7 mouse cellular contexts compared by ENCODE assay signal in the genomic region with DNA sequence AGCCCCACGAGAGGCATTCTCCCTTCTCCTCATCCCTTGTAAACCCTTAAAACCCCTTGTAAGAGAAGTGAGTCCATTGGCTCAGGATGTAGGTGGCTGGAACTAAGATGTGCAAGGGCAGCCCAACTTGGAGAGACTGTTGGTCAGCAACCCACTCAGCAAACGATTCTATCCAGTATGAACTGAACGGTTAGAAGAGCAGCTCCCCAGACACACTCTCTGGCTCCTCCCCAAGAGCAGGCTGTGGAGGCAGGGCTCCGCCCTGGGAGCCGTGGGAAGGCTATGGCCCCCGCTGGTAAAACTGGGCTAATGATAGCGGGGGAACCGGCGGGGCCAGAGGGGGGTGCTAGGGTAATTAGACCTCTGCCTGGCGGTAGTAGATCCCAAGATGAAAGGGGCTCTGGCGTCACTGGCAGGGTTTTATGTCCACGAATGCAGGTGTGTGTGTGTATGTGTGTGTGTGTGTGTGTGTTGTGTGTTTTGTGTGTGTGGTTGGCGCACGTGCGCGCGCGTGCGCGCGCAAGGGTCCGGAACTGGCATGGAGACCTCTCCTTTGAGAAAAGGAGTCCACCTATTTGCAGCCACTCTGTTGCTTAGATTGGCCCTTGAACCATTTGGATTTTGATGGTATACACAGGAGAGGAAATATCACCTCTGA. TPM values are rescaled to one million over a fixed set of nuclear protein-coding genes. Genes with fewer than 3 reads are reported as not detected.
DNase-seq lines count a peak whose midpoint lies in the region; ATAC-seq and TF ChIP-seq lines count a peak whose summit lies in the region.

A gene (plus strand): TSS at position 246 of the 658 bp plus-strand sequence.

- CTCF ChIA-PET in Patski (lab: Charles Lee), result interaction anchor here (0.7 to 5.7 kb wide), 11 partner anchors 9 to 49 kb away, joined by 3 to 40 read pairs (median 7); no protein-coding TSS in a partner anchor

- H3K4me3 ChIP-seq in forebrain, embryonic 16.5 days (replicated peaks; ENCODE audit: low read length), result peak within 1 kb of the TSS; percentile 93
- H3K4me3 ChIP-seq in layer of hippocampus, adult 2 months, result peak within 1 kb of the TSS; percentile 100
- peak within 1 kb of the TSS; percentile 80 for H3K4me3 ChIP-seq in lung, adult 2 months (replicated peaks; ENCODE audit: extremely low read depth, low read depth, low read length)

- WGBS in forebrain, embryonic 16.5 days, result 0% methylated on average over 22 of the region's 22 CpGs
- WGBS in lung, adult 2 months, result under 1% methylated on average over 22 of the region's 22 CpGs

- in situ Hi-C loops in Patski (cut with MboI; ENCODE audit: low pct_unique_long_range_greater_than_20kb), result no loop called here

- no peaks in the 10 kb centered on the region for H3K27me3 ChIP-seq in Patski
- H3K27me3 ChIP-seq in forebrain, embryonic 16.5 days (replicated peaks; ENCODE audit: control insufficient read depth, insufficient read depth, low read length), result no peaks in the 10 kb centered on the region

- no peak for DNase-seq in Patski (ENCODE audit: low read depth, low spot score)
- peak; percentile 79 for DNase-seq in cerebellum, adult 11-12 months
- peak; percentile 74 for DNase-seq in heart, postnatal 25 days (ENCODE audit: low spot score)
- peak in 1 of 2 experiments; percentile 72 for DNase-seq in layer of hippocampus, adult 2 months (ENCODE audit: low spot score in 2 of 2)
- peak; percentile 56 for DNase-seq in lung, adult 2 months
- DNase-seq in ovary, postnatal 14 days (ENCODE audit: low spot score), result peak; percentile 63

- peaks cover 58% of the 10 kb centered on the region for H3K4me1 ChIP-seq in forebrain, embryonic 16.5 days (replicated peaks; ENCODE audit: control insufficient read depth, insufficient read depth, low read length)
- H3K4me1 ChIP-seq in lung, adult 2 months (ENCODE audit: control insufficient read depth, insufficient read depth, low read length), result peaks cover 26% of the 10 kb centered on the region

- H3K9ac ChIP-seq in forebrain, embryonic 16.5 days (replicated peaks; ENCODE audit: low read depth, low read length), result peak within 1 kb of the TSS; percentile 98

- H3K9me3 ChIP-seq in forebrain, embryonic 16.5 days (ENCODE audit: control insufficient read depth, low read length), result no peaks in the 10 kb centered on the region

- intact Hi-C loops in heart, postnatal 25 days (cut with DNase I), result loop anchor here (1.0 kb wide), 1 partner anchor 47 kb away; no protein-coding TSS in a partner anchor

- TF ChIP-seq POLR2A in lung, adult 2 months (IDR thresholded peaks at IDR 0.05; ENCODE audit: borderline replicate concordance, extremely low read depth, low read depth, low read length), result peak; percentile 5; the same call in 1 of the 2 replicates

- no peaks in the 10 kb centered on the region for H3K36me3 ChIP-seq in forebrain, embryonic 16.5 days (ENCODE audit: control insufficient read depth, insufficient read depth)

- POLR2A ChIA-PET in Patski (lab: Charles Lee), result interaction anchor here (0.6 to 2.8 kb wide), 7 partner anchors 8 to 49 kb away, joined by 3 to 12 read pairs (median 3); a partner anchor contains a TSS

- ATAC-seq in Patski, result no peak
- peak; percentile 34; the same call in 1 of the 2 replicates for ATAC-seq in forebrain, embryonic 16.5 days

- peak within 1 kb of the TSS; percentile 74 for H3K4me2 ChIP-seq in forebrain, embryonic 16.5 days (ENCODE audit: low read length)

- H3K27ac ChIP-seq in forebrain, embryonic 16.5 days (ENCODE audit: low read length), result peak within 1 kb of the TSS; percentile 99
- peak within 1 kb of the TSS; percentile 100 for H3K27ac ChIP-seq in layer of hippocampus, adult 2 months

- TF ChIP-seq CTCF in Patski (IDR thresholded peaks at IDR 0.05), result no peak
- TF ChIP-seq CTCF in layer of hippocampus, adult 2 months (conservative IDR thresholded peaks at IDR 0.05), result no peak
- no peak for TF ChIP-seq CTCF in lung, adult 2 months (IDR thresholded peaks at IDR 0.05; ENCODE audit: insufficient read depth, low read length)

RNA-seq across cellular contexts. Expression of the gene that starts here (rescaled TPM):
- 44.7 TPM for polyA plus RNA-seq in Patski (2021)
- 177 and 182 TPM in 2 replicates for polyA plus RNA-seq in forebrain, embryonic 16.5 days (2015; fragmentation: Nextera tagmentation; extraction: Ambion mirVana)
- total RNA-seq in heart, postnatal 25 days (2021), result 100 to 1,000 TPM; 102 to 117 TPM
- total RNA-seq in layer of hippocampus, adult 2 months (2021), result 1,000 to 10,000 TPM in 1 of 2 experiments, 100 to 1,000 TPM in 1; 996 to 1,082 TPM
- polyA plus RNA-seq in lung, adult 2 months (2012; rRNA removed), result 142 and 159 TPM in 2 replicates

Comparison
In these comparisons a context has a peak if more than half of its experiments do, and no peak if none do; other contexts are left out.
1. RNA of the gene that starts here (total RNA-seq): 996 to 1,082 TPM in layer of hippocampus, adult 2 months; 102 to 117 TPM in heart, postnatal 25 days; every median in the first group is over 4 times any median in the second.
2. Peak in every context shown above with its lines, with median percentiles within 50 percentile points of each other: H3K4me3 ChIP-seq.